Mouse (Mus musculus) thymus, adult 2 months (tissue): Measurements from ENCODE around the gene Cacng3.

Experiments
- CTCF ChIP-seq: fragments of 200-500 bp; IDR thresholded peaks from 2 replicates; pipeline ENCODE4 v1.5.1; 2012; ENCODE audit warnings: mild to moderate bottlenecking, control low read depth, low read length, moderate library complexity, borderline replicate concordance; ENCODE audit not compliant: control insufficient read depth, poor library complexity, insufficient read depth; ENCODE audit errors: extremely low read depth
- POLR2A ChIP-seq: fragments of 200-500 bp; IDR thresholded peaks from 2 replicates; pipeline ENCODE4 v1.6.1; 2012; ENCODE audit warnings: mild to moderate bottlenecking, low read length, control low read depth, moderate library complexity; ENCODE audit not compliant: control insufficient read depth, poor library complexity, insufficient read depth; ENCODE audit errors: extremely low read depth

- TF ChIP-seq CTCF: no peak
- TF ChIP-seq POLR2A: no peak
These were observed 147.3 kb downstream of the Cacng3 start for GRCm38 (mm10) chr7:122817565-122817964.
